Mouse (Mus musculus): ENCODE measurements around the gene Gucy2f. TPM values are rescaled to one million over a fixed set of nuclear protein-coding genes. Genes with fewer than 3 reads are reported as not detected.
"Not testable (repeated sequence)": the region's sequence is repeated elsewhere in the genome, so short reads cannot be mapped to it uniquely, and the experiment has no call there.

The Gucy2f gene
- polyA plus RNA-seq (2014; fragmentation: Nextera tagmentation; extraction: Ambion mirVana), result 0.09 and 0.12 TPM in 2 replicates

- H3K36me3 ChIP-seq (ENCODE audit: control insufficient read depth, insufficient read depth, low read length), result no peaks in the 10 kb centered on the region
- no peak within 1 kb of the TSS for H3K27ac ChIP-seq (replicated peaks; ENCODE audit: low read depth, low read length)
- ATAC-seq (ENCODE audit: low FRiP score, low TSS enrichment) (no peak), DNase-seq (no peak)
- H3K9me3 ChIP-seq (ENCODE audit: control insufficient read depth, low read length), result no peaks in the 10 kb centered on the region
- WGBS, result 41% methylated on average over 5 of the region's 5 CpGs
- H3K4me3 ChIP-seq (replicated peaks; ENCODE audit: low read depth, low read length), result no peak within 1 kb of the TSS
- no peaks in the 10 kb centered on the region for H3K4me1 ChIP-seq (ENCODE audit: control insufficient read depth, insufficient read depth, low read length)
- H3K4me2 ChIP-seq (ENCODE audit: low read length), result no peak within 1 kb of the TSS
- H3K27me3 ChIP-seq (ENCODE audit: control insufficient read depth, insufficient read depth, low read length), result no peaks in the 10 kb centered on the region
- no peak within 1 kb of the TSS for H3K9ac ChIP-seq (replicated peaks; ENCODE audit: low read length)
Measured at GRCm38 (mm10) chrX:142196831-142197230, at the start of gene Gucy2f. Gucy2f (minus strand) TSS chrX:142196931.

DNA sequence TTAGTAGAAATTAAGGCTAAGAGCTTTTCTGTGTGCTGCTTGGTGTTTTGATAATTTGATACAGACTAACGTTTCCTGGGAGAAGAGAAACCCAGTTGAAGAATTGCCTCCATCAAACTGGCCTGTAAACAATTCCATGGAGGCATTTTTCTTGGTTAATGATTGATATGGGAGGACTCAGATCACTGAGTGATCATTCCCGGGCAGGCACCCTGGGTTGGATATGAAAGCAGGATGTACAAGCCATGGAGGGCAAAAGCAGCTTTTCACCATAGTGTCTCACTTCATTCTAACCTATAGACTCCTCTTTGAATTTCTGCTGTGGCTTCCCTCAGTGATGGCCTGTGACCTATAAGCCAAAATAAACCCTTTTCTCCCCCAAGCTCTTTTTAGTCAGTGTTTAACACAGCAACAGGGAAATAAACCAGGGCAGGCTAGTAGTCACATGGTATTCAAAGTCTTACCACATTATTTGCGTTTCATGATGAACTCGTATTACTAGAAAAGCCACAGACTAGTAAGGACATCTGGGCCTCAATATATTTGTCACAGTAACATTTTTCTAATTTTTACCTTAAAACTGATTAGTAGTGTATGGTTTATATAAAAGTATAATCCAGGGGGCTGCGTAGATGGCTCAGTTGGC, 49.1 kb upstream of the Gucy2f start:
- Histone ChIP-seq H3K4me3 (replicated peaks; ENCODE audit: low read depth, low read length) (no peak overlapping the region), H3K9ac (replicated peaks; ENCODE audit: low read length) (no peak overlapping the region), H3K27me3 (ENCODE audit: control insufficient read depth, insufficient read depth, low read length) (no peaks in the 10 kb centered on the region), H3K4me2 (ENCODE audit: low read length) (no peak overlapping the region), H3K27ac (replicated peaks; ENCODE audit: low read depth, low read length) (no peak overlapping the region), H3K9me3 (ENCODE audit: control insufficient read depth, low read length) (no peaks in the 10 kb centered on the region), H3K4me1 (ENCODE audit: control insufficient read depth, insufficient read depth, low read length) (no peaks in the 10 kb centered on the region), H3K36me3 (ENCODE audit: control insufficient read depth, insufficient read depth, low read length) (no peaks in the 10 kb centered on the region)
- DNase-seq, result no peak
- WGBS, result 84% methylated on average over 5 of the region's 5 CpGs
- no peak for ATAC-seq (ENCODE audit: low FRiP score, low TSS enrichment)

- Histone ChIP-seq H3K4me1 (ENCODE audit: control insufficient read depth, insufficient read depth, low read length) (no peaks in the 10 kb centered on the region), H3K9ac (replicated peaks; ENCODE audit: low read length) (no peak overlapping the region), H3K4me2 (ENCODE audit: low read length) (no peak overlapping the region), H3K4me3 (replicated peaks; ENCODE audit: low read depth, low read length) (no peak overlapping the region), H3K36me3 (ENCODE audit: control insufficient read depth, insufficient read depth, low read length) (no peaks in the 10 kb centered on the region), H3K27ac (replicated peaks; ENCODE audit: low read depth, low read length) (no peak overlapping the region), H3K9me3 (ENCODE audit: control insufficient read depth, low read length) (no peaks in the 10 kb centered on the region), H3K27me3 (ENCODE audit: control insufficient read depth, insufficient read depth, low read length) (no peaks in the 10 kb centered on the region)
- DNase-seq, result peak; percentile 53
- 49% methylated on average over 2 of the region's 2 CpGs for WGBS
- ATAC-seq (ENCODE audit: low FRiP score, low TSS enrichment), result no peak
Measured at GRCm38 (mm10) chrX:142237101-142237500, 40.4 kb upstream of the Gucy2f start.

DNA sequence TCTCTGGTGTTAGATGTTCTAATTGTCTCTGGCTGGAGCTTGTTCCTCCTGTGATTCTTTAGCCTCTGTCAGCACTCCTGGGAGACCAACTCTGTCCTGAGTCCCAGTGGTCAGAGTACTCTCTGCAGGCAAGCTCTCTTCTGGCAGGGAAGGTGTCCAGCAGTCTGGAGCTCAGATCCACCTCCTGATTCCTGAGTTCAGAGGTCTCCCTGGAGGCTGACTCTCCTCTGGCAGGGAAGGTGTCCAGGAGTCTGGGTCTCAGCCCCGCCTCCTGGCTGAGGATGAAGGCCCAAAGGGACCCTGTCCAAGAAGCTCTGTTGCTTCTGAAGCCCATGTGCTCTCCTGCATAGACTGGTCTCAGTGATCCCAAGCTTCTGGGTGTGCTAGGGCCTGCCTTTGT, 39.4 kb upstream of the Gucy2f start:
- not testable (repeated sequence) for H3K36me3 ChIP-seq (ENCODE audit: control insufficient read depth, insufficient read depth, low read length); H3K9ac ChIP-seq (replicated peaks; ENCODE audit: low read length); H3K9me3 ChIP-seq (ENCODE audit: control insufficient read depth, low read length); H3K4me2 ChIP-seq (ENCODE audit: low read length); H3K27me3 ChIP-seq (ENCODE audit: control insufficient read depth, insufficient read depth, low read length); DNase-seq; H3K27ac ChIP-seq (replicated peaks; ENCODE audit: low read depth, low read length); H3K4me3 ChIP-seq (replicated peaks; ENCODE audit: low read depth, low read length); ATAC-seq (ENCODE audit: low FRiP score, low TSS enrichment); H3K4me1 ChIP-seq (ENCODE audit: control insufficient read depth, insufficient read depth, low read length)
- WGBS, result 74% methylated on average over 1 of the region's 1 CpGs

GRCm38 (mm10) chrX:142228769-142229158, 32.0 kb upstream of the Gucy2f start:
- Histone ChIP-seq H3K9ac (replicated peaks; ENCODE audit: low read length) (no peak overlapping the region; the same call in 1 of the 2 replicates), H3K36me3 (ENCODE audit: control insufficient read depth, insufficient read depth, low read length) (no peaks in the 10 kb centered on the region), H3K4me1 (ENCODE audit: control insufficient read depth, insufficient read depth, low read length) (no peaks in the 10 kb centered on the region), H3K4me3 (replicated peaks; ENCODE audit: low read depth, low read length) (peak overlapping the region; percentile 43), H3K9me3 (ENCODE audit: control insufficient read depth, low read length) (no peaks in the 10 kb centered on the region), H3K27me3 (ENCODE audit: control insufficient read depth, insufficient read depth, low read length) (no peaks in the 10 kb centered on the region), H3K27ac (replicated peaks; ENCODE audit: low read depth, low read length) (0 out of 2 replicates have a peak overlapping the region, but pooled peaks have one; percentile 32), H3K4me2 (ENCODE audit: low read length) (peak overlapping the region; percentile 43)
- ATAC-seq (ENCODE audit: low FRiP score, low TSS enrichment) (no peak), DNase-seq (no peak)
- 37% methylated on average over 7 of the region's 7 CpGs for WGBS

- 19% methylated on average over 33 of the region's 42 CpGs for WGBS
- H3K36me3 ChIP-seq (ENCODE audit: control insufficient read depth, insufficient read depth, low read length), result no peaks in the 10 kb centered on the region
- ATAC-seq (ENCODE audit: low FRiP score, low TSS enrichment) (peak; percentile 98), DNase-seq (peak; percentile 87)
- no peaks in the 10 kb centered on the region for H3K9me3 ChIP-seq (ENCODE audit: control insufficient read depth, low read length)
- peak overlapping the region; percentile 83 for H3K27ac ChIP-seq (replicated peaks; ENCODE audit: low read depth, low read length)
- peak overlapping the region; percentile 45; the same call in 1 of the 2 replicates for H3K9ac ChIP-seq (replicated peaks; ENCODE audit: low read length)
- H3K27me3 ChIP-seq (ENCODE audit: control insufficient read depth, insufficient read depth, low read length), result no peaks in the 10 kb centered on the region
- peak overlapping the region; percentile 52 for H3K4me2 ChIP-seq (ENCODE audit: low read length)
- H3K4me1 ChIP-seq (ENCODE audit: control insufficient read depth, insufficient read depth, low read length), result no peaks in the 10 kb centered on the region
- H3K4me3 ChIP-seq (replicated peaks; ENCODE audit: low read depth, low read length), result peak overlapping the region; percentile 43
Measured at GRCm38 (mm10) chrX:142228055-142228768, 31.5 kb upstream of the Gucy2f start.

- H3K4me2 ChIP-seq (ENCODE audit: low read length), result peak overlapping the region; percentile 52
- peak; percentile 70 for DNase-seq
- 19% methylated on average over 15 of the region's 15 CpGs for WGBS
- peak; percentile 51; the same call in 1 of the 2 replicates for ATAC-seq (ENCODE audit: low FRiP score, low TSS enrichment)
- H3K4me1 ChIP-seq (ENCODE audit: control insufficient read depth, insufficient read depth, low read length), result no peaks in the 10 kb centered on the region
- H3K27ac ChIP-seq (replicated peaks; ENCODE audit: low read depth, low read length), result peak overlapping the region; percentile 83; the same call in 1 of the 2 replicates
- H3K36me3 ChIP-seq (ENCODE audit: control insufficient read depth, insufficient read depth, low read length), result no peaks in the 10 kb centered on the region
- peak overlapping the region; percentile 43 for H3K4me3 ChIP-seq (replicated peaks; ENCODE audit: low read depth, low read length)
- H3K27me3 ChIP-seq (ENCODE audit: control insufficient read depth, insufficient read depth, low read length), result no peaks in the 10 kb centered on the region
- H3K9ac ChIP-seq (replicated peaks; ENCODE audit: low read length), result no peak overlapping the region
- H3K9me3 ChIP-seq (ENCODE audit: control insufficient read depth, low read length), result no peaks in the 10 kb centered on the region
Measured at GRCm38 (mm10) chrX:142227398-142228054, 30.8 kb upstream of the Gucy2f start.

DNA sequence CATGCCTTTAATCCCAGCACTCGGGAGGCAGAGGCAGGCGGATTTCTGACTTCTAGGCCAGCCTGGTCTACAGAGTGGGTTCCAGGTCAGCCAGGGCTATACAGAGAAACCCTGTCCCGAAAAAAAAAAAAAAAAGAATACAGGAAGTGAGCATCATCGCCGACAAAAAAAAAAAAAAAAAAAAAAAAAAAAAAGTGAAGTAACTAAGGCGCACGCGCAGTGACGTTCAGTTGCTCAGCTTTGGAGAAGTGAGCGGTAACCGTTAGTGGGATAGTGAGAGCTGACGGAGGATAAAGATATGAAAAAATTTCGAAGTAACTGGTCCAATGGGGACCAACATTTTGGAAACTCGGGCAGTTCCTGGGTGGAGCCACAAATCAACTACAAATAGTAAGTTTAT, 29.8 kb upstream of the Gucy2f start, which contains the start of gene Nxt2:
Gene Nxt2 (plus strand): TSS at position 229 of the 400 bp plus-strand sequence.
- Histone ChIP-seq H3K36me3 (ENCODE audit: control insufficient read depth, insufficient read depth, low read length) (no peaks in the 10 kb centered on the region), H3K27ac (replicated peaks; ENCODE audit: low read depth, low read length) (no peak within 1 kb of the TSS), H3K9me3 (ENCODE audit: control insufficient read depth, low read length) (no peaks in the 10 kb centered on the region), H3K9ac (replicated peaks; ENCODE audit: low read length) (no peak within 1 kb of the TSS), H3K4me1 (ENCODE audit: control insufficient read depth, insufficient read depth, low read length) (no peaks in the 10 kb centered on the region), H3K4me3 (replicated peaks; ENCODE audit: low read depth, low read length) (peak within 1 kb of the TSS; percentile 43), H3K27me3 (ENCODE audit: control insufficient read depth, insufficient read depth, low read length) (no peaks in the 10 kb centered on the region), H3K4me2 (ENCODE audit: low read length) (peak within 1 kb of the TSS; percentile 52)
- DNase-seq (no peak), ATAC-seq (ENCODE audit: low FRiP score, low TSS enrichment) (no peak)
- WGBS, result 91% methylated on average over 13 of the region's 14 CpGs
